Comparison of ENCODE assay signal across 17 mouse cellular contexts in genomic region chr12:116778095-116779090, GRCm38 (mm10).
DNase-seq lines count a peak whose midpoint lies in the region; ATAC-seq and TF ChIP-seq lines count a peak whose summit lies in the region.
"Had no signal": no experiment of that assay in that cellular context is flagged by ENCODE, and none has a peak within 500 bp of the region (broad histone marks: within the 10 kb centered on the region; RNA-seq: fewer than 3 reads in every experiment).

No protein-coding gene starts in this region.

- H3K9ac ChIP-seq in forebrain, embryonic 13.5 days, result no peak overlapping the region
- H3K9ac ChIP-seq: embryonic facial prominence, embryonic 13.5 days; heart, embryonic 15.5 days; liver, embryonic 13.5 days; neural tube, embryonic 13.5 days had no signal

- no peaks in the 10 kb centered on the region for H3K36me3 ChIP-seq in forebrain, embryonic 13.5 days (ENCODE audit: poor library complexity, severe bottlenecking)
- H3K36me3 ChIP-seq: embryonic facial prominence, embryonic 13.5 days; heart, embryonic 15.5 days; liver, embryonic 13.5 days; neural tube, embryonic 13.5 days had no signal

- TF ChIP-seq CTCF in brain, embryonic 14.5 days (IDR thresholded peaks at IDR 0.05; ENCODE audit: borderline replicate concordance, extremely low read depth, insufficient read depth, insufficient read length), result no peak

- DNase-seq in kidney, adult 9 months, result peak; percentile 12
- no peak for DNase-seq in kidney, postnatal 10 days
- DNase-seq in brain, embryonic 14.5 days (ENCODE audit: low read depth), result peak; percentile 71
- DNase-seq in lung, postnatal 25 days (ENCODE audit: low spot score), result peak; percentile 81
- no peak for DNase-seq in gastrocnemius, postnatal 10 days
- no peak for DNase-seq in adrenal gland, adult 2 months
- DNase-seq in Muller cell, postnatal 12 days (ENCODE audit: inconsistent ontology term), result no peak
- DNase-seq: cerebellum, adult 9-10 months; kidney, postnatal 14 days; layer of hippocampus, adult 9-11 months; liver, embryonic 13.5 days had no signal

- H3K9me3 ChIP-seq in forebrain, embryonic 13.5 days (replicated peaks), result no peaks in the 10 kb centered on the region
- H3K9me3 ChIP-seq: embryonic facial prominence, embryonic 13.5 days; heart, embryonic 15.5 days; neural tube, embryonic 13.5 days had no signal

- H3K27me3 ChIP-seq in forebrain, embryonic 13.5 days, result no peaks in the 10 kb centered on the region
- H3K27me3 ChIP-seq: embryonic facial prominence, embryonic 13.5 days; heart, embryonic 15.5 days; liver, embryonic 13.5 days; megakaryocyte, embryonic 14.5 days; neural tube, embryonic 13.5 days; Patski had no signal

- H3K27ac ChIP-seq in forebrain, embryonic 13.5 days, result peak overlapping the region; percentile 19; the same call in 1 of the 2 replicates
- H3K27ac ChIP-seq: embryonic facial prominence, embryonic 13.5 days; heart, embryonic 15.5 days; liver, embryonic 13.5 days; neural tube, embryonic 13.5 days had no signal

- H3K4me2 ChIP-seq in forebrain, embryonic 13.5 days, result no peak overlapping the region
- H3K4me2 ChIP-seq: embryonic facial prominence, embryonic 13.5 days; heart, embryonic 15.5 days; liver, embryonic 13.5 days; neural tube, embryonic 13.5 days had no signal

- H3K4me3 ChIP-seq in forebrain, embryonic 13.5 days, result no peak overlapping the region
- H3K4me3 ChIP-seq: embryonic facial prominence, embryonic 13.5 days; heart, embryonic 15.5 days; liver, embryonic 13.5 days; megakaryocyte, embryonic 14.5 days; neural tube, embryonic 13.5 days had no signal

- peaks cover 15% of the 10 kb centered on the region for H3K4me1 ChIP-seq in forebrain, embryonic 13.5 days
- H3K4me1 ChIP-seq: embryonic facial prominence, embryonic 13.5 days; heart, embryonic 15.5 days; liver, embryonic 13.5 days; megakaryocyte, embryonic 14.5 days; neural tube, embryonic 13.5 days had no signal

- TF ChIP-seq POLR2A in brain, embryonic 14.5 days (IDR thresholded peaks at IDR 0.05; ENCODE audit: borderline replicate concordance, extremely low read depth, insufficient read depth, insufficient read length, poor library complexity, severe bottlenecking), result no peak

- 38% methylated on average over 4 of the region's 4 CpGs for WGBS in forebrain, embryonic 13.5 days

- peak; percentile 62; the same call in 1 of the 2 replicates for ATAC-seq in forebrain, embryonic 13.5 days
- ATAC-seq: Patski had no signal

Comparison
In these comparisons a context has a peak if more than half of its experiments do, and no peak if none do; other contexts are left out.
1. DNase-seq: peak in kidney, adult 9 months (single experiment), brain, embryonic 14.5 days (single experiment) and lung, postnatal 25 days (single experiment); none in kidney, postnatal 10 days (single experiment), gastrocnemius, postnatal 10 days (single experiment), adrenal gland, adult 2 months (single experiment) and Muller cell, postnatal 12 days (single experiment).